Mouse (Mus musculus) spleen, postnatal 10 days (tissue): Measurements from ENCODE around the gene Gm20517.

ENCODE experiments used
- DNase-seq, 2 experiments: peaks; one replicate each; pipeline ENCODE4 v3.0.0; 2021 to 2022; ENCODE audit warnings: low spot score in 2 of 2

Gene Gm20517

DNA sequence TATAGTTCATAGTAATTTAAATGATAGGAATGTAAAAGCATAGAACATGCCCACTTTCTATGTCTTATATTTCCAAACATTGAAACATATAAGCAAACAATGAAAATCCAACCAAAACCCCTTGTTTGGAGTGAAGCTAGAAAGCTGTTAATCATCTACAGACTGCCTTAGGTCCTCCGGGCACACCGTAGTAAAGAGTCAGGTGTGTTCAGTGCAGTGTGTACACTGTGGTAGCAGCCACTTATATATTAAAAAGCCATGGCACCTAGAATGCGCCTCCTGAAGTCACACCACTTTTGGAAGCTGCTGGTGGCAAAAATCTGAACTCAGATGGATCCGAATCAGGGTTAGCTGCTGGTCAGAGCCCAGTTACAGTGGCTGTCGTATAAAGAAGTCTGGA lies 66.8 kb downstream of the Gm20517 start:
- DNase-seq = no peak

GRCm38 (mm10) chr17:47678702-47679101 lies 67.3 kb downstream of the Gm20517 start:
- no peak for DNase-seq

GRCm38 (mm10) chr17:47682836-47683235 lies 71.4 kb downstream of the Gm20517 start:
- DNase-seq = no peak

DNA sequence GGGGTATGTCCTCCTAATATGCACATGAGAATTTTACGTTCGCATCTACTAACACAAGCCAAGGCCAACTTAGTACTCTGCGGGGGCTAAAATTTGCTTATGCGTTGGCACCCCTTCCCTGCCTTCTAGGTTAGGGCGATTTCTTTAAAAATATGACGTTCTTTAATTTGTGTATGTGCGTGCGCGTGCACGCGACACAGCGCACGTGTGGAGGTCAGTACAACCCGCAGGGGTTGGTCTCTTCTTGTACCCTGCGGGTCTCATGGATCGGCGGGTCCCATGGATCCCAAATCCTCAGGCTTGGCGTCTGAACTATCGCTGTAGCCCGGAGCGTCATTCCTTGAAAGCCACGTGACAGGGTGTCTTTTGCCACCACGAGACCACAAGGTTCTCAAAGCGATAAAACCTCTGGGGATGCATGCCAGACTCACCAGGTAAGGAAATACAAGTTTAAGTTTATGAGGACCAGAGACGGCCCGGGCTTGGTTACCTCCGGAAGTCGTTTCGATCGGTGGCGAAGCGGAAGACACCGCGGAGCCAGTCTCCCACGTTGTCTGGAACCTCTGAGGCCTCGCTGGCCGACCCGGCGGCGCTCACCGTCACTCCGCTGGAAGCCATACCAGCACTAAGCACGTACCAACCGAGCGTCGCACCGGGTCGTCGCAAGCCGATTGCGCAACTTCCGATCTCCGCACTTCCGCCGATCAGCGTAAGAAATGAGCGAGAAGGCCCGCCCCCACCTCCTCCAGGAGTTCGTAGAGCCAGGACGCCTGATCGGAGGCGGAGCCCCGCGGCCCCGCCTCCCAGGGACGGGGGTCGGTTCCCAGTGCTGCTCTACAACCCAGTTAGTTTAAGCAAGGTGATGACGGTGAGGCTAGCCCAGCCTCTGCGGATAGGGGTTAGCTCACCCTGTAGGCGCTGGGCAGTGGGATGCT lies 76.3 kb downstream of the Gm20517 start:
- DNase-seq = peak; percentile 79 to 96

- no peak for DNase-seq
Measured at GRCm38 (mm10) chr17:47688344-47688607, 76.9 kb downstream of the Gm20517 start, which contains the start of gene Tomm6. Tomm6 (minus strand) TSS chr17:47688386.

DNA sequence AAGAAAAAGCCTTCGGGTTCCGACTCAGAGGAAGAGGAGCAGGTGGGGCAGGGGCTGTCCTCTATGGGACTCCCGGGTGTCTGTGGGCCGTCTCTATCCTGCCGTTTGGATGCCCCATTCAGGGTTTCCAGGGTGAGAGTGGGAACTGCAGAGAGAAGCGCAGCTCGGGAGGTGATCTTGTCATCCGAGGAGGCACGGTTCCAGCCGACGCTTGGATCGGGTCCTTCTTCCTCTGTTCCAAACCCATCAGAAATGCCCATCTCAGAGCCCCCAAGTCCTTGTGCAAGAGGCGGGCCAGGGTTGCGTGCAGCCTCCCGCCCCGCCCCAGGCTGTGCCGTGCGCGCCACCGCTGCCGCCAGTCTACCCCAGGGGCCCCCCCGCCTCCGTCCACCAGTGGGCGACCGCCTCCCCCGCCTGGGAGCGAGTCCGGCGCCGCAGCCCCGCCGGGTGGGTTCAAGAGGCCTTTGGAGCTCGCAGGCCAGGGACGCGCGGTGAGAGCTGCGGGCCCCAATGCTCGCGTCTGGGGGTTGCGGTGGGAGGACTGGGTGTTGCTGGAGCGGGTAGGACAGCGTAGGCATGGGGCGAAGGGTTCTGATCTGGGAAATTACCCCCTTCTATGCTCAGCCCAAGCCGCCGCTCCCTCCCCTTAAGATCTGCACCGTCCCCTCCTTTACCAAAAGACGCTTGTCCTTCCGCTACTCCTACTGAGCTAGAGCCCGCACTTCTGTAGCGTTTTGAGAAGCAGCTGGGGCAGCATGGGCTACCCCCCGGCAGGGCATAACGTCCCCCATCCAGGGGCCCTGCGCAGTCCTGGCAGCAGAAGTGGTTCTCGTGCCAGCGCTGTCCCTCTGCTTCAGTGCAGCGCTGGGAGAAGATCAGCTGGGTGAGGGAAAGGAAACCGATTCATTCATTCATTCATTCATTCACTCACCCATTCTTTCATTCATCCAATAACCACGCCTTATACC lies 77.5 kb downstream of the Gm20517 start, which contains the start of gene Frs3:
Frs3 (plus strand) TSS at position 423 of the 968 bp plus-strand sequence.
- DNase-seq = peak; percentile 43 to 75

DNA sequence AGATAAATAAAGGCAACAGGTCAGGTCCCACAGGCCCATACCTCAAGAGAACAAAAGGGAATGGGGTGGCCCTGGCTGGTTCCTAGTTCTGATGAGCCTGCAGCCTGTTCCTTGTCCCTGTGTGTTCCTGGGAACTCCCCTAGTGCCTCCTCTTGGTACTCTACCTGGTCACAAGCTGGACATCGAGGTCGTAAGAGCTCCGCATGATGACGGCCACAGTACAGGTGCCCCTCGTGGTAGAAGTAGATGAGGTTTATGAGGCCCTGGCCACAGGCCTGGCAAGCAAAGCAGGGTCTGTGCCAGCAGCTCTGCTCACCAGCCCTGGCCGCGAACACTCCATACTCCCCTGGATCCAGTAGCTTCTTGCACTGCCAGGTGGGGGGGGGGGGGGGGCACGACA lies 78.5 kb downstream of the Gm20517 start:
- DNase-seq = no peak

- DNase-seq = no peak
Measured at GRCm38 (mm10) chr17:47691650-47692049, 80.3 kb downstream of the Gm20517 start.

DNA sequence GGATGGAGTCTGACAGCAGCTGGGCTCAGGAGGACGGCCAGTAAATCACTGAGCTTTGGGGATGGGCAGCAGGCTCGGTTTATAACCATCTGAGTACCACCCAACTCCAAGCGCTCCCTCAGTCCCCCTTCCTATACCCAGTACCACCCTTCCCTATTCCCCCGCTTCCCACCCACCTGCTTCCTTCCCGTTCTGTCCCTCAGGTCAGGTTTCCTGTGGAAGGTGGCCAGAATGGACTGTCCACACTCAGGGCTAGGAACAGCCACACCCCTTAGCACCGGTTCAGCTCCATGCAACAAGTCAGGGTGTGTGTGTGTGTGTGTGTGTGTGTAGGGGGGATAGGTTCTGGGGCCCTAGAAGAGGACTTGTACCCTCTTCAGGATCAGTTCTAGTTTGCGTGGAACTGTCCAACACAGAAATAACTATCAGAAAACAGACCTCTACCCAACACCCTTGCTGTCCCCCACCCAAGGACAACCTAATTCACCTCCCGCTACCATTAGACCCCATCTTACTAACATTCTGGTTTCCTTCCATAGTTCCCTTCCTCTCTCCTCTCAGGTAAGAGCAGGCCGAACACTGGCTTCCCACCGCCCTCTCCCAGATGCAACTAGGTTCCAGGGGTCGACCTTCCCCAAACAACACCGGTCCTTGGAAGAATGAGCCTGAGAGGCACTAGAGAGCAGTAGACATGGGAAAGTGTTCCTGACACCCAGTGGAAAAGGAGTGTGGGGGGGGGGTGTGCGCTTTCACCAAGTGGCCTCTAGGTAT lies 82.5 kb downstream of the Gm20517 start:
- no peak for DNase-seq

- DNase-seq = no peak
Measured at GRCm38 (mm10) chr17:47694442-47694502, 82.9 kb downstream of the Gm20517 start, which contains the start of gene Gm21981. Gm21981 (minus strand) TSS chr17:47694455.

DNA sequence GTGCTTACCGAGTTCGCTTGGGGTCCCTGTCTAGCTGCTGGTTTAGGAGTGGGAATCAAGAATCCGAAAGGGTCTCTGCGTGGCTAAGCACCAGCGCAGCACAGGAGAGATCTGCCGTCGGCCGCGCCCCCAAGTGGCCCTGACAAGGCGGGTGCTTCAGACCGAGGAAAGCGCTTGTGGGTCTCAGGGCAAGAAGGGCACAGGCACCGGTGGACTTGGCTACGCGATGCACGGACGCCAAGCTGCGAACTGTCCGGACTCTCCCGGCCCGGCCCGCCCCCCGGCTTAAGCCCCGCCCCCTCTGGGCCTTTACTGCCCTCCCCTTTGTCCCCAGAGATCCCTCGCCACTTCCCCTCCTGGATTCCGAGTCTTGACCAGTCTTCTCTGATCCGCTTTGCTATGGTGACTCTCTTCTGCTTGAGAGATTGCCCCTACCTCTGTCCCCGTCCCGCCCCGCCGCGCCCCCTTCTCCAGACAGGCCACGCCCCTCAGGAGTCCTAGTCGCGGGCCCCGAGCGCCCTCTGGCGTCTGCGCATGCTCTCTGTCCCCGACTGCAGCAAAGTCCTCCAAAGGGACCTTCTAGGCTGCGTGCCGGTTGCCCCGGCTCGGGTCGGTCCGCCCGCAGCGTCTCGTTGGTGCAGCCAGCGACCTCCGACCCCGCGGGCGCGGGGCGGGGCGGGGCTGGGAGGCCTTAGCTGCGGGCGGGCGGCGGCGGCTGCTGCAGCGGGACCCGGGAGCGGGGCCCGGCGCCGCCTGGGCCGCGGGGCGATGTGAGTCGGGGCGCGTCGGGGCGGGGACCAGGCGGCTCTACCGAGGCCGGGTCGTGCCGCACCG lies 83.3 kb downstream of the Gm20517 start, which contains the start of gene Prickle4:
Prickle4 (minus strand) TSS at position 234 of the 834 bp plus-strand sequence.
- DNase-seq = peak; percentile 96 to 97

GRCm38 (mm10) chr17:47695337-47695710 lies 83.9 kb downstream of the Gm20517 start:
- DNase-seq = no peak

GRCm38 (mm10) chr17:47698156-47698555 lies 86.8 kb downstream of the Gm20517 start:
- no peak for DNase-seq

- DNase-seq = no peak
Measured at GRCm38 (mm10) chr17:47699055-47699454, 87.7 kb downstream of the Gm20517 start.

GRCm38 (mm10) chr17:47701793-47702192 lies 90.4 kb downstream of the Gm20517 start:
- no peak for DNase-seq

DNA sequence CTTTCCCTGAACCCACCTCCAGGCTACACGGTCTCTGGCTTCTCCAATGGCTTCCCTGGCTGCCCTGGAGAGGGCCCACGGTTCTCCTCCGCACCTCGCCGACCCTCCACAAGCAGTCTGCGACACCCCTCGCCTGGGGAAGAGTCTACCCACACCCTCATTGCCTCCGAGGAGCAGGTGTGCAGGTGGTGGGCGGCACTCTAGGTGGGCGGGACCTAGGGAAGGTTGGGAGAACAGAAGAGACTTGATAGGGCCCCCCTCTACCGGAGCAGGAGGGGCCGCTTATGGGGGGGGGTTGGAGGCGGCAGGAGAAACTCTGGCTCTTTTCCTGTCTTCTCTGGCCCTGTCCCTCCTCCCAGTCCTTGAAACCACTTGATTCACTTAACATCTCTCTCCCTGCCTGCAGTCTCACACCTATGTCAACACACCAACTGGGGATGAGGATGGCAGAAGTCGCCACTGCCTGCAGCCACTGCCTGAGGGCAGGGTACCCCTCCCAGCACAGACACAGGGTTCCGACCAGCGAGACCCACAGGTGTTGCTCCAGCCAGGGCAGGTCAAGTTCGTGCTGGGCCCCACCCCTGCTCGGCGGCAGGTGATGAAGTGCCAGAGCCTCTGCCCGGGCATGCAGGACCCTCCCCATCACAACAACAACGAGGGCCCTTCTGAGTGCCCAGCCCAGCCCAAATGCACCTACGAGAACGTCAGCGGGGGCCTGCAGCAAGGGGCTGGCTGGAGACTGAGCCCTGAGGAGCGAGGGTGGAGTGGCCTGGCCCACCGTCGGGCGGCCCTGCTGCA lies 91.4 kb downstream of the Gm20517 start:
- no peak for DNase-seq

GRCm38 (mm10) chr17:47703556-47703955 lies 92.2 kb downstream of the Gm20517 start:
- no peak for DNase-seq

- peak in 1 of 2 experiments; percentile 34 for DNase-seq
Measured at GRCm38 (mm10) chr17:47704692-47705091, 93.3 kb downstream of the Gm20517 start.

GRCm38 (mm10) chr17:47706196-47706595 lies 94.8 kb downstream of the Gm20517 start:
- no peak for DNase-seq

DNA sequence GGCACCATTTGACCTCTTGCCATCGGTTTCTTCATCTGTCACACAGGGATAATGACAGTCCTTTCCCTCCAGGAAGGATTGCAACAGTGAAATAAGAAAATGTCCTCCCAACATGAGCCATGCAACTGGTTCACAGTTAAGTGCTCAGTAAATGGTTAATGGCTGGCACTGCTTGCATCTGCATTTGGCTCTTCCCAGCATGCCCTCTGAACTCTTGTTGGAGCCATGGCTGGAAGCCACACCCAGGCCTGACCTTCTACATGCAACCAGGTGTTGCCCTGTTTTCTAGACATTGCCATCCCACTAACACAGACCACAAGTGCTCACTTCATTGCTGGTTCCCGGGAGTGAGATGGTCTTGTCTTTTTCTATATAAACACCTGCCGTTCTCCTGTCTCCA lies 96.6 kb downstream of the Gm20517 start:
- DNase-seq = no peak
